Mouse (Mus musculus) activated CD4-positive, CD25-positive, alpha-beta regulatory T cell, adult 4 months (primary cell): ENCODE results near the gene Slc35e1. TPM values are rescaled to one million over a fixed set of nuclear protein-coding genes. Genes with fewer than 3 reads are reported as not detected.
A peak's percentile ranks its signal among the peaks of the same experiment; 100 is the strongest.

Experiments used
- ATAC-seq: one replicate; pipeline ENCODE4 v1.8.0; 2017
- polyA plus RNA-seq, 2 experiments: library from polyadenylated mRNA; unstranded; fragments of 100-300 nt; shearing (Covaris generic); gene quantifications; one replicate each; pipeline ENCODE4 v1.2.1; 2017

Gene Slc35e1
- 1 to 10 TPM; 6.9 to 7.3 TPM for polyA plus RNA-seq

GRCm38 (mm10) chr8:72491680-72492621, at the start of gene Slc35e1:
Gene Slc35e1 (minus strand): TSS chr8:72492614.
- peak; percentile 27 for ATAC-seq

- ATAC-seq: no peak
Observed at GRCm38 (mm10) chr8:72539234-72539633, 46.8 kb upstream of the Slc35e1 start.

- ATAC-seq: no peak
Observed at GRCm38 (mm10) chr8:72534888-72535287, 42.5 kb upstream of the Slc35e1 start.

GRCm38 (mm10) chr8:72532103-72532502, 39.7 kb upstream of the Slc35e1 start:
- no peak for ATAC-seq

GRCm38 (mm10) chr8:72521888-72522287, 29.5 kb upstream of the Slc35e1 start:
- no peak for ATAC-seq

GRCm38 (mm10) chr8:72517421-72517988, 25.1 kb upstream of the Slc35e1 start:
- no peak for ATAC-seq

GRCm38 (mm10) chr8:72513158-72513557, 20.7 kb upstream of the Slc35e1 start:
- no peak for ATAC-seq

GRCm38 (mm10) chr8:72512648-72513047, 20.2 kb upstream of the Slc35e1 start:
- no peak for ATAC-seq

GRCm38 (mm10) chr8:72507505-72507904, 15.1 kb upstream of the Slc35e1 start:
- no peak for ATAC-seq

GRCm38 (mm10) chr8:72504637-72505314, 12.4 kb upstream of the Slc35e1 start:
- ATAC-seq: no peak

GRCm38 (mm10) chr8:72504137-72504536, 11.7 kb upstream of the Slc35e1 start:
- ATAC-seq: no peak

- ATAC-seq: no peak
Observed at GRCm38 (mm10) chr8:72500521-72500931, 8.1 kb upstream of the Slc35e1 start.

GRCm38 (mm10) chr8:72499521-72500284, 7.3 kb upstream of the Slc35e1 start:
- no peak for ATAC-seq

GRCm38 (mm10) chr8:72498527-72498926, 6.1 kb upstream of the Slc35e1 start:
- ATAC-seq: no peak

GRCm38 (mm10) chr8:72497911-72498310, 5.5 kb upstream of the Slc35e1 start:
- ATAC-seq: no peak

- ATAC-seq: no peak
Observed at GRCm38 (mm10) chr8:72496217-72496616, 3.8 kb upstream of the Slc35e1 start.

- ATAC-seq: no peak
Observed at GRCm38 (mm10) chr8:72495411-72496111, 3.1 kb upstream of the Slc35e1 start.

GRCm38 (mm10) chr8:72493381-72493780, 967 bp upstream of the Slc35e1 start:
- no peak for ATAC-seq

- ATAC-seq: peak; percentile 86
Observed at GRCm38 (mm10) chr8:72492622-72493081, 238 bp upstream of the Slc35e1 start.

- ATAC-seq: no peak
Observed at GRCm38 (mm10) chr8:72491017-72491416, 1.4 kb downstream of the Slc35e1 start.

GRCm38 (mm10) chr8:72487014-72487413, 5.4 kb downstream of the Slc35e1 start:
- ATAC-seq: no peak
